Mouse (Mus musculus) midbrain, embryonic 10.5 days (tissue): ENCODE results near the gene Krtap6-1. TPM values are rescaled to one million over a fixed set of nuclear protein-coding genes. Genes with fewer than 3 reads are reported as not detected.
"Not testable (repeated sequence)": the region's sequence is repeated elsewhere in the genome, so short reads cannot be mapped to it uniquely, and the experiment has no call there.

Experiments used
- DNase-seq: peaks from one replicate; pipeline ENCODE4 v3.0.0-alpha.2; 2017; ENCODE audit warnings: low spot score
- H3K27ac ChIP-seq: fragments of 300-500 bp; sonication (generic); replicated peaks from 2 replicates; pipeline ENCODE4 v1.5.1; 2016; ENCODE audit warnings: mild to moderate bottlenecking
- H3K27me3 ChIP-seq: fragments of 300-500 bp; sonication (generic); 2 replicates; pipeline ENCODE4 v1.6.1; 2016; ENCODE audit warnings: low read depth, mild to moderate bottlenecking; ENCODE audit not compliant: poor library complexity, severe bottlenecking
- H3K36me3 ChIP-seq: fragments of 300-500 bp; sonication (generic); 2 replicates; pipeline ENCODE4 v1.6.1; 2016; ENCODE audit warnings: mild to moderate bottlenecking, moderate library complexity
- H3K4me1 ChIP-seq: fragments of 300-500 bp; sonication (generic); 2 replicates; pipeline ENCODE4 v1.6.1; 2016
- H3K4me3 ChIP-seq: fragments of 300-500 bp; sonication (generic); 2 replicates; pipeline ENCODE4 v1.5.1; 2016; ENCODE audit warnings: mild to moderate bottlenecking, moderate library complexity
- H3K9me3 ChIP-seq: fragments of 300-500 bp; sonication (generic); replicated peaks from 2 replicates; pipeline ENCODE4 v1.6.1; 2016; ENCODE audit warnings: mild to moderate bottlenecking
- WGBS: fragments of 180-500 bp; shearing (Covaris S2); methylation state at CpG from one replicate; pipeline ENCODE4 v1.1.7; 2016; 5-methylcytosine and 5-hydroxymethylcytosine counted together
- polyA plus RNA-seq: library from polyadenylated mRNA; unstranded; fragments of >200 nt; fragmentation: Nextera tagmentation; extraction: Ambion mirVana; gene quantifications from 2 replicates; pipeline ENCODE4 v1.2.1, GENCODE M21; 2016

Gene Krtap6-1
- polyA plus RNA-seq = not detected in 2 replicates

GRCm38 (mm10) chr16:89031399-89031798, at the start of gene Krtap6-1:
Gene Krtap6-1, plus strand, starts transcription at chr16:89031699.
- H3K4me3 ChIP-seq, H3K9me3 ChIP-seq, H3K27me3 ChIP-seq, H3K27ac ChIP-seq, DNase-seq, H3K36me3 ChIP-seq, H3K4me1 ChIP-seq: not testable (repeated sequence)
- 91% methylated on average over 3 of the region's 3 CpGs for WGBS

- 84% methylated on average over 5 of the region's 5 CpGs for WGBS
These were observed 20.8 kb upstream of the Krtap6-1 start, which contains the start of gene Krtap22-2 for GRCm38 (mm10) chr16:89010659-89011058. Gene Krtap22-2, minus strand, starts transcription at chr16:89010759.

GRCm38 (mm10) chr16:89013973-89014372, 17.5 kb upstream of the Krtap6-1 start:
- no peaks in the 10 kb centered on the region for H3K9me3 ChIP-seq
- WGBS = 98% methylated on average over 3 of the region's 3 CpGs
- no peak overlapping the region for H3K27ac ChIP-seq
- no peak overlapping the region for H3K4me3 ChIP-seq
- no peaks in the 10 kb centered on the region for H3K27me3 ChIP-seq
- no peaks in the 10 kb centered on the region for H3K4me1 ChIP-seq
- H3K36me3 ChIP-seq = no peaks in the 10 kb centered on the region
- no peak for DNase-seq

More at GRCm38 (mm10) chr16:89010659-89011058, 20.8 kb upstream of the Krtap6-1 start, which contains the start of gene Krtap22-2:
- Histone ChIP-seq H3K36me3 (no peaks in the 10 kb centered on the region), H3K9me3 (no peaks in the 10 kb centered on the region), H3K27ac (no peak within 1 kb of the TSS), H3K4me1 (no peaks in the 10 kb centered on the region), H3K27me3 (no peaks in the 10 kb centered on the region), H3K4me3 (no peak within 1 kb of the TSS)
- no peak for DNase-seq

GRCm38 (mm10) chr16:89014984-89015383, 16.5 kb upstream of the Krtap6-1 start, which contains the start of gene Gm10229:
Gene Gm10229, plus strand, starts transcription at chr16:89015284.
- DNase-seq, H3K9me3 ChIP-seq, H3K36me3 ChIP-seq, H3K4me1 ChIP-seq, H3K27ac ChIP-seq, H3K27me3 ChIP-seq, H3K4me3 ChIP-seq: not testable (repeated sequence)
- WGBS = 94% methylated on average over 3 of the region's 3 CpGs

GRCm38 (mm10) chr16:89041372-89041771, 9.9 kb downstream of the Krtap6-1 start, which contains the start of gene Gm10228:
Gene Gm10228, minus strand, starts transcription at chr16:89041472.
- H3K4me1 ChIP-seq, DNase-seq, H3K27me3 ChIP-seq, H3K27ac ChIP-seq, H3K4me3 ChIP-seq, H3K36me3 ChIP-seq, H3K9me3 ChIP-seq: not testable (repeated sequence)
- WGBS = 91% methylated on average over 2 of the region's 4 CpGs

- no peaks in the 10 kb centered on the region for H3K9me3 ChIP-seq
- no peak within 1 kb of the TSS for H3K4me3 ChIP-seq
- no peaks in the 10 kb centered on the region for H3K36me3 ChIP-seq
- 87% methylated on average over 3 of the region's 3 CpGs for WGBS
- H3K27ac ChIP-seq = no peak within 1 kb of the TSS
- H3K27me3 ChIP-seq = no peaks in the 10 kb centered on the region
- no peaks in the 10 kb centered on the region for H3K4me1 ChIP-seq
- DNase-seq = no peak
These were observed 16.3 kb downstream of the Krtap6-1 start, which contains the start of gene Krtap6-5 for GRCm38 (mm10) chr16:89047783-89048182. Gene Krtap6-5, minus strand, starts transcription at chr16:89047883.

- not testable (repeated sequence) for H3K27ac ChIP-seq, DNase-seq, H3K4me3 ChIP-seq, H3K36me3 ChIP-seq, H3K9me3 ChIP-seq, H3K27me3 ChIP-seq, H3K4me1 ChIP-seq
- no CpG with 5 or more reads among the region's 2 CpGs for WGBS
These were observed 32.4 kb downstream of the Krtap6-1 start, which contains the start of gene 1110025L11Rik for GRCm38 (mm10) chr16:89063902-89064301. Gene 1110025L11Rik, minus strand, starts transcription at chr16:89064002.

GRCm38 (mm10) chr16:89071041-89071440, 39.5 kb downstream of the Krtap6-1 start:
- not testable (repeated sequence) for H3K9me3 ChIP-seq, H3K4me1 ChIP-seq, H3K27me3 ChIP-seq, H3K36me3 ChIP-seq, H3K27ac ChIP-seq, H3K4me3 ChIP-seq
- peak; percentile 12 for DNase-seq
- WGBS = 79% methylated on average over 2 of the region's 2 CpGs

Other genes starting within 250 kb of the Krtap6-1 start
- gene Gm20741, start 219.5 kb upstream of the Krtap6-1 start, polyA plus RNA-seq = not detected in 2 replicates
- gene Krtap15, start 211.5 kb upstream of the Krtap6-1 start, polyA plus RNA-seq = not detected in 2 replicates
- gene Krtap14, start 205.6 kb upstream of the Krtap6-1 start, polyA plus RNA-seq = not detected in 2 replicates
- gene Krtap19-1, start 162.3 kb upstream of the Krtap6-1 start, polyA plus RNA-seq = not detected in 2 replicates
- not detected in 2 replicates for gene Krtap19-2, start 157.4 kb upstream of the Krtap6-1 start, polyA plus RNA-seq
- gene Krtap19-3, start 153.7 kb upstream of the Krtap6-1 start, polyA plus RNA-seq = not detected in 2 replicates
- not detected in 2 replicates for gene Krtap19-4, start 146.6 kb upstream of the Krtap6-1 start, polyA plus RNA-seq
- gene Krtap19-5, start 135.2 kb upstream of the Krtap6-1 start, polyA plus RNA-seq = not detected in 2 replicates
- gene Krtap19-9b, start 99.4 kb upstream of the Krtap6-1 start, polyA plus RNA-seq = not detected in 2 replicates
- gene Krtap16-3, start 68.8 kb upstream of the Krtap6-1 start, polyA plus RNA-seq = not detected in 2 replicates
- not detected in 2 replicates for gene Krtap22-2, start 20.9 kb upstream of the Krtap6-1 start, polyA plus RNA-seq
- gene Gm10229, start 16.4 kb upstream of the Krtap6-1 start, polyA plus RNA-seq = not detected in 2 replicates
- gene Gm10228, start 9.8 kb downstream of the Krtap6-1 start, polyA plus RNA-seq = not detected in 2 replicates
- not detected in 2 replicates for gene Krtap6-5, start 16.2 kb downstream of the Krtap6-1 start, polyA plus RNA-seq
- not detected in 2 replicates for gene 1110025L11Rik, start 32.3 kb downstream of the Krtap6-1 start, polyA plus RNA-seq
- not detected in 2 replicates for gene Krtap6-3, start 52.3 kb downstream of the Krtap6-1 start, polyA plus RNA-seq
- not detected in 2 replicates for gene Gm6358, start 109.2 kb downstream of the Krtap6-1 start, polyA plus RNA-seq
- gene Gm10061, start 119.4 kb downstream of the Krtap6-1 start, polyA plus RNA-seq = not detected in 2 replicates
- gene Gm9789, start 126.3 kb downstream of the Krtap6-1 start, polyA plus RNA-seq = not detected in 2 replicates
- gene Gm7735, start 137.8 kb downstream of the Krtap6-1 start, polyA plus RNA-seq = not detected in 2 replicates
- gene 1110057P08Rik, start 143.0 kb downstream of the Krtap6-1 start, polyA plus RNA-seq = not detected in 2 replicates
- not detected in 2 replicates for gene Krtap20-2, start 174.2 kb downstream of the Krtap6-1 start, polyA plus RNA-seq